Mouse (Mus musculus) left cerebral cortex, postnatal 36 days (tissue): ENCODE measurements around the gene Stmn3. TPM values are rescaled to one million over a fixed set of nuclear protein-coding genes. Genes with fewer than 3 reads are reported as not detected.
A peak's percentile ranks its signal among the peaks of the same experiment; 100 is the strongest.

Source experiments
- DNase-seq, 2 experiments: peaks; one replicate each; pipeline ENCODE4 v3.0.0; 2021 to 2022; ENCODE audit warnings: low spot score in 2 of 2, mixed read lengths in 1 of 2
- intact Hi-C: fragments of 180-260 bp; cut with DNase I; formaldehyde crosslinking; loops from one replicate; pipeline ENCODE4 v1.15.1; 2025
- total RNA-seq, 2 experiments: library from RNA; stranded (reverse); gene quantifications; 2 replicates each; pipeline ENCODE4 v1.2.3; 2021

Gene Stmn3
- 100 to 1,000 TPM; 592 to 722 TPM for total RNA-seq

- intact Hi-C loops: loop anchor here (5.0 kb wide), 1 partner anchor 127 kb away; the partner anchor contains the start of gene Ppdpf
- DNase-seq: peak; percentile 80 to 84
Observed at GRCm38 (mm10) chr2:181314080-181314810, at the start of gene Stmn3. Gene Stmn3 (minus strand): TSS chr2:181314500.

- no peak for DNase-seq
- intact Hi-C loops: no loop called here
Observed at GRCm38 (mm10) chr2:181363946-181364345, 49.6 kb upstream of the Stmn3 start.

- DNase-seq: no peak
- intact Hi-C loops: no loop called here
Observed at GRCm38 (mm10) chr2:181356780-181357179, 42.5 kb upstream of the Stmn3 start.

- no peak for DNase-seq
- intact Hi-C loops: no loop called here
Observed at GRCm38 (mm10) chr2:181342766-181343165, 28.5 kb upstream of the Stmn3 start.

- intact Hi-C loops: no loop called here
- no peak for DNase-seq
Observed at GRCm38 (mm10) chr2:181340426-181340825, 26.1 kb upstream of the Stmn3 start.

GRCm38 (mm10) chr2:181334023-181334422 lies 19.7 kb upstream of the Stmn3 start:
- peak; percentile 35 to 61 for DNase-seq
- intact Hi-C loops: loop anchor here (1.0 kb wide), 1 partner anchor 148 kb away; no protein-coding TSS in a partner anchor

GRCm38 (mm10) chr2:181332542-181332941 lies 18.2 kb upstream of the Stmn3 start:
- intact Hi-C loops: no loop called here
- no peak for DNase-seq

- no peak for DNase-seq
Observed at GRCm38 (mm10) chr2:181326098-181326497, 11.8 kb upstream of the Stmn3 start.

GRCm38 (mm10) chr2:181322136-181322535 lies 7.8 kb upstream of the Stmn3 start:
- no peak for DNase-seq
- intact Hi-C loops: no loop called here

More at GRCm38 (mm10) chr2:181326098-181326497, 11.8 kb upstream of the Stmn3 start:
- intact Hi-C loops: no loop called here

GRCm38 (mm10) chr2:181320103-181320499 lies 5.8 kb upstream of the Stmn3 start:
- intact Hi-C loops: no loop called here
- no peak for DNase-seq

- DNase-seq: peak; percentile 79 to 85
- intact Hi-C loops: no loop called here
Observed at GRCm38 (mm10) chr2:181319248-181320102, 5.2 kb upstream of the Stmn3 start, which contains the start of gene Rtel1. Gene Rtel1 (plus strand): TSS chr2:181319739.

GRCm38 (mm10) chr2:181313344-181314079 lies 788 bp downstream of the Stmn3 start:
- DNase-seq: peak; percentile 35 to 49
- intact Hi-C loops: loop anchor here (5.0 kb wide), 1 partner anchor 126 kb away; the partner anchor contains the start of gene Ppdpf

- intact Hi-C loops: loop anchor here (5.0 kb wide), 1 partner anchor 126 kb away; the partner anchor contains the start of gene Ppdpf
- DNase-seq: no peak
Observed at GRCm38 (mm10) chr2:181313006-181313343, 1.3 kb downstream of the Stmn3 start.

GRCm38 (mm10) chr2:181312435-181312834 lies 1.9 kb downstream of the Stmn3 start:
- DNase-seq: no peak
- intact Hi-C loops: loop anchor here (5.0 kb wide), 1 partner anchor 125 kb away; the partner anchor contains the start of gene Ppdpf

GRCm38 (mm10) chr2:181307144-181307804 lies 7.0 kb downstream of the Stmn3 start:
- intact Hi-C loops: no loop called here
- DNase-seq: peak; percentile 65 to 67

- no peak for DNase-seq
- intact Hi-C loops: no loop called here
Observed at GRCm38 (mm10) chr2:181304944-181305343, 9.4 kb downstream of the Stmn3 start.

GRCm38 (mm10) chr2:181302041-181302440 lies 12.3 kb downstream of the Stmn3 start:
- intact Hi-C loops: no loop called here
- no peak for DNase-seq

GRCm38 (mm10) chr2:181290937-181291336 lies 23.4 kb downstream of the Stmn3 start:
- DNase-seq: no peak
- intact Hi-C loops: no loop called here

- no peak for DNase-seq
- intact Hi-C loops: no loop called here
Observed at GRCm38 (mm10) chr2:181288691-181289090, 25.6 kb downstream of the Stmn3 start.
